Mouse (Mus musculus) liver, embryonic 16.5 days (tissue): ENCODE results near the gene 4933428G20Rik. TPM values are rescaled to one million over a fixed set of nuclear protein-coding genes. Genes with fewer than 3 reads are reported as not detected.

ENCODE experiments used
- ATAC-seq: fragments of 200-750 bp; cut with Nextera tagmentation; 2 replicates; pipeline ENCODE4 v1.8.0; 2017; ENCODE audit warnings: low read depth, mild to moderate bottlenecking, moderate number of reproducible peaks, moderate library complexity
- H3K27ac ChIP-seq: fragments of 300-500 bp; sonication (generic); 2 replicates; pipeline ENCODE4 v1.5.1; 2014; ENCODE audit warnings: mild to moderate bottlenecking, low read length
- H3K27me3 ChIP-seq: fragments of 300-500 bp; sonication (generic); 2 replicates; pipeline ENCODE4 v1.6.1; 2014; ENCODE audit warnings: low read depth, low read length, mixed read lengths; ENCODE audit not compliant: control insufficient read depth, insufficient read depth
- H3K36me3 ChIP-seq: fragments of 300-500 bp; sonication (generic); 2 replicates; pipeline ENCODE4 v1.6.1; 2014; ENCODE audit warnings: mild to moderate bottlenecking; ENCODE audit not compliant: control insufficient read depth, insufficient read depth
- H3K4me1 ChIP-seq: fragments of 300-500 bp; sonication (generic); 2 replicates; pipeline ENCODE4 v1.6.1; 2014; ENCODE audit warnings: low read depth, low read length, mixed read lengths; ENCODE audit not compliant: control insufficient read depth
- H3K4me2 ChIP-seq: fragments of 300-500 bp; sonication (generic); 2 replicates; pipeline ENCODE4 v1.6.1; 2014; ENCODE audit warnings: low read depth, low read length, mixed read lengths
- H3K4me3 ChIP-seq: fragments of 300-500 bp; sonication (generic); 2 replicates; pipeline ENCODE4 v1.5.1; 2014; ENCODE audit warnings: low read depth, mild to moderate bottlenecking, low read length
- H3K9ac ChIP-seq: fragments of 300-500 bp; sonication (generic); 2 replicates; pipeline ENCODE4 v1.6.1; 2014; ENCODE audit warnings: low read depth, low read length
- H3K9me3 ChIP-seq: fragments of 300-500 bp; sonication (generic); replicated peaks from 2 replicates; pipeline ENCODE4 v1.6.1; 2016; ENCODE audit warnings: low read length; ENCODE audit not compliant: control insufficient read depth
- WGBS: fragments of 180-500 bp; shearing (Covaris S2); extraction: QIAGEN DNeasy Blood & Tissue Kit; methylation state at CpG from one replicate; pipeline ENCODE4 v1.1.7; 2014; ENCODE audit not compliant: insufficient replicate concordance; 5-methylcytosine and 5-hydroxymethylcytosine counted together
- polyA plus RNA-seq: library from polyadenylated mRNA; unstranded; fragments of >200 nt; fragmentation: Nextera tagmentation; extraction: Ambion mirVana; gene quantifications from 2 replicates; pipeline ENCODE4 v1.2.1, GENCODE M21; 2015

4933428G20Rik gene
- polyA plus RNA-seq, 1 experiment from 2014 or later: 0.59 TPM

GRCm38 (mm10) chr11:97479085-97479484 is 21.1 kb downstream of the 4933428G20Rik start:
- Histone ChIP-seq H3K4me2 (no peak overlapping the region), H3K4me3 (no peak overlapping the region), H3K9me3 (no peaks in the 10 kb centered on the region), H3K36me3 (peaks cover 88% of the 10 kb centered on the region), H3K9ac (no peak overlapping the region), H3K27ac (no peak overlapping the region), H3K4me1 (peaks cover 9% of the 10 kb centered on the region), H3K27me3 (no peaks in the 10 kb centered on the region)
- WGBS: 71% methylated on average over 10 of the region's 10 CpGs
- no peak for ATAC-seq

- H3K9me3 ChIP-seq: no peaks in the 10 kb centered on the region
- WGBS: 75% methylated on average over 6 of the region's 6 CpGs
- peaks cover 93% of the 10 kb centered on the region for H3K36me3 ChIP-seq
- H3K27me3 ChIP-seq: no peaks in the 10 kb centered on the region
- no peak overlapping the region for H3K27ac ChIP-seq
- ATAC-seq: no peak
- H3K9ac ChIP-seq: no peak overlapping the region
- H3K4me2 ChIP-seq: no peak overlapping the region
- no peak overlapping the region for H3K4me3 ChIP-seq
- peaks cover 9% of the 10 kb centered on the region for H3K4me1 ChIP-seq
Observed at GRCm38 (mm10) chr11:97478345-97478744, 21.8 kb downstream of the 4933428G20Rik start.

GRCm38 (mm10) chr11:97477431-97477830 is 22.7 kb downstream of the 4933428G20Rik start:
- Histone ChIP-seq H3K9me3 (no peaks in the 10 kb centered on the region), H3K27me3 (no peaks in the 10 kb centered on the region), H3K4me1 (peaks cover 9% of the 10 kb centered on the region), H3K27ac (0 out of 2 replicates have a peak overlapping the region, but pooled peaks have one; percentile 17), H3K9ac (no peak overlapping the region), H3K4me3 (no peak overlapping the region), H3K4me2 (no peak overlapping the region), H3K36me3 (peaks cover 93% of the 10 kb centered on the region)
- ATAC-seq: peak; percentile 63
- 81% methylated on average over 7 of the region's 7 CpGs for WGBS

GRCm38 (mm10) chr11:97476334-97477095 is 23.6 kb downstream of the 4933428G20Rik start:
- Histone ChIP-seq H3K9ac (no peak overlapping the region), H3K9me3 (no peaks in the 10 kb centered on the region), H3K27me3 (no peaks in the 10 kb centered on the region), H3K4me1 (peaks cover 9% of the 10 kb centered on the region), H3K36me3 (peaks cover 93% of the 10 kb centered on the region), H3K4me2 (no peak overlapping the region), H3K27ac (no peak overlapping the region), H3K4me3 (no peak overlapping the region)
- WGBS: 73% methylated on average over 8 of the region's 8 CpGs
- no peak for ATAC-seq

GRCm38 (mm10) chr11:97471276-97471675 is 28.9 kb downstream of the 4933428G20Rik start:
- Histone ChIP-seq H3K27ac (no peak overlapping the region), H3K9me3 (no peaks in the 10 kb centered on the region), H3K9ac (no peak overlapping the region), H3K4me1 (no peaks in the 10 kb centered on the region), H3K36me3 (peaks cover 90% of the 10 kb centered on the region), H3K27me3 (no peaks in the 10 kb centered on the region), H3K4me2 (no peak overlapping the region), H3K4me3 (no peak overlapping the region)
- 91% methylated on average over 6 of the region's 6 CpGs for WGBS
- ATAC-seq: no peak

- H3K4me3 ChIP-seq: no peak overlapping the region
- H3K9me3 ChIP-seq: no peaks in the 10 kb centered on the region
- H3K27ac ChIP-seq: no peak overlapping the region; the same call in 1 of the 2 replicates
- no peak for ATAC-seq
- no peaks in the 10 kb centered on the region for H3K27me3 ChIP-seq
- H3K4me2 ChIP-seq: no peak overlapping the region
- no peak overlapping the region for H3K9ac ChIP-seq
- no peaks in the 10 kb centered on the region for H3K4me1 ChIP-seq
- 90% methylated on average over 7 of the region's 7 CpGs for WGBS
- H3K36me3 ChIP-seq: peaks cover 90% of the 10 kb centered on the region
Observed at GRCm38 (mm10) chr11:97469828-97470227, 30.3 kb downstream of the 4933428G20Rik start.

GRCm38 (mm10) chr11:97468639-97469287 is 31.4 kb downstream of the 4933428G20Rik start:
- WGBS: 62% methylated on average over 14 of the region's 14 CpGs
- peaks cover 90% of the 10 kb centered on the region for H3K36me3 ChIP-seq
- H3K4me2 ChIP-seq: no peak overlapping the region
- H3K4me1 ChIP-seq: no peaks in the 10 kb centered on the region
- no peaks in the 10 kb centered on the region for H3K9me3 ChIP-seq
- 0 out of 2 replicates have a peak overlapping the region, but pooled peaks have one; percentile 9 for H3K27ac ChIP-seq
- H3K27me3 ChIP-seq: no peaks in the 10 kb centered on the region
- H3K4me3 ChIP-seq: no peak overlapping the region
- no peak overlapping the region for H3K9ac ChIP-seq
- peak; percentile 60 for ATAC-seq

GRCm38 (mm10) chr11:97466444-97467160 is 33.5 kb downstream of the 4933428G20Rik start:
- ATAC-seq: no peak
- H3K27me3 ChIP-seq: no peaks in the 10 kb centered on the region
- H3K9ac ChIP-seq: no peak overlapping the region
- H3K9me3 ChIP-seq: no peaks in the 10 kb centered on the region
- no peak overlapping the region for H3K4me2 ChIP-seq
- H3K4me1 ChIP-seq: no peaks in the 10 kb centered on the region
- no peak overlapping the region for H3K27ac ChIP-seq
- peaks cover 89% of the 10 kb centered on the region for H3K36me3 ChIP-seq
- H3K4me3 ChIP-seq: no peak overlapping the region
- WGBS: 81% methylated on average over 10 of the region's 10 CpGs
